Mouse (Mus musculus): ENCODE results near the gene Gm13889. TPM values are rescaled to one million over a fixed set of nuclear protein-coding genes. Genes with fewer than 3 reads are reported as not detected.

Gene Gm13889
- polyA plus RNA-seq, 1 experiment from 2014 or later, result 4.6 TPM

DNA sequence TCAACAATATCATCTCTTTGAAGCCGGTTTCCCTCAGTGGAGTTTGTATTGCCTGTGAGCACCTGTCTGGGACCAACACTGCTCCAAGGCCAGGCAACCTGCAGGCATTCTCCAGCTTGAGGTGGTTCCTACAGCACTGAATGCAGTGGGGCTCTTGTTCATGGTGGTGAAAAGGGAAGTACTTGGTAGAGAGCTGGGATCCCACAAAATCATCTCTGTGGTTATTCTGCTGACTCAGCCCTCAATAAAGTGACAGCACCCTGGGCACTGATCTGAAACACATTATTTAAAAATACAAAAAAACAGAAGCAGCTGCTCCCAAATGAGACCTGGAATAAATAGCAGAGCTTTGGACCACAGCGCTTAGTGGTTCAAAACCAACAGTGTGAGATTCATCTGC is 31.4 kb upstream of the Gm13889 start:
- ATAC-seq (replicated peaks; ENCODE audit: insufficient number of reproducible peaks, low FRiP score, low TSS enrichment, low read depth), result no peak
- H3K27ac ChIP-seq (replicated peaks; ENCODE audit: low read depth, low read length), result no peak overlapping the region
- no peaks in the 10 kb centered on the region; the same call in 1 of the 2 replicates for H3K36me3 ChIP-seq (replicated peaks; ENCODE audit: control insufficient read depth, insufficient read depth, low read depth, low read length)
- H3K4me3 ChIP-seq (ENCODE audit: low read depth, low read length), result no peak overlapping the region
- 92% methylated on average over 2 of the region's 2 CpGs for WGBS
- H3K9ac ChIP-seq (replicated peaks; ENCODE audit: low read length), result no peak overlapping the region
- DNase-seq (ENCODE audit: low spot score), result no peak
- H3K4me1 ChIP-seq (ENCODE audit: control insufficient read depth, insufficient read depth, low read length), result no peaks in the 10 kb centered on the region
- H3K4me2 ChIP-seq (ENCODE audit: low read depth, low read length), result no peak overlapping the region
- no peaks in the 10 kb centered on the region for H3K9me3 ChIP-seq (replicated peaks; ENCODE audit: control insufficient read depth, low read length)
- H3K27me3 ChIP-seq (ENCODE audit: control insufficient read depth, insufficient read depth, low read length), result no peaks in the 10 kb centered on the region

DNA sequence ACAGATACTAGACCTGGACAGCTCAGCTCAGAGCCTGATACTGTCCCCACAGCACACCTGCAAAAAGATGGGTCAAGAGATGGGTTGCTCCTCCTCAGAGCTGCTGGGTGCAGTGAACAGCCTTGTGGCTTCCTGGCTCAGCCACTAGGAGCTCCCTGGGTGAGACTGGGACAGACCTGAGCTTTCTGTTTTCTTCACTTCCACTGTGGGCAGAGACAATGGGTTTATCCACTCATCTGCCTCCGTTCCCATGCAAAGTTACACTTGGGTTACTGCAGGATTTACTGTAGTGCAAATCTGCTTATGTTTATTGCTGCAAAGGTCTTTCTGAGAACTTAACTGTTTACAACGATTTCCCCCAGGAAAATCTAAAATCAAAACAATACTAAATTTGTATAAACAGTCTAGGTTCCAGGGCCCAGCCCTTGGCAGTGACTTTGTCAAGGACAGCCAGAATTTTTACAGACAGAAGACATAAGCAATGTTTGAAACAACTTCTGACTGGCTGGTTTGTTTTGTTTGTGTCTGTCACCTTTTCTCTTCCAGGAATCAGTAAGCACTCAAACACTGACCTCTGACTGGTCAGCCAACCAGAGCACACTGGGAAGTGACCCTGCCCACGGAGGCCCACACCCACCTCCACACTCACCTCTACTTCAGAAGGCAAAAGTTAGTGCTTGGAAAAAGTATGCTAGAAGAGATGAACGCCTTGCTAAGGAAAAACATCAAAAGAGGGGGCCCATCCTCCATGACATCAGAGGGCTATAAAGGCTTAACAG is 25.6 kb upstream of the Gm13889 start:
- 77% methylated on average over 4 of the region's 4 CpGs for WGBS
- no peaks in the 10 kb centered on the region for H3K9me3 ChIP-seq (replicated peaks; ENCODE audit: control insufficient read depth, low read length)
- no peak overlapping the region for H3K27ac ChIP-seq (replicated peaks; ENCODE audit: low read depth, low read length)
- no peaks in the 10 kb centered on the region for H3K27me3 ChIP-seq (ENCODE audit: control insufficient read depth, insufficient read depth, low read length)
- no peaks in the 10 kb centered on the region; the same call in 1 of the 2 replicates for H3K36me3 ChIP-seq (replicated peaks; ENCODE audit: control insufficient read depth, insufficient read depth, low read depth, low read length)
- ATAC-seq (replicated peaks; ENCODE audit: insufficient number of reproducible peaks, low FRiP score, low TSS enrichment, low read depth), result no peak
- no peak overlapping the region for H3K4me2 ChIP-seq (ENCODE audit: low read depth, low read length)
- H3K9ac ChIP-seq (replicated peaks; ENCODE audit: low read length), result no peak overlapping the region
- no peak overlapping the region for H3K4me3 ChIP-seq (ENCODE audit: low read depth, low read length)
- no peaks in the 10 kb centered on the region for H3K4me1 ChIP-seq (ENCODE audit: control insufficient read depth, insufficient read depth, low read length)
- DNase-seq (ENCODE audit: low spot score), result no peak

DNA sequence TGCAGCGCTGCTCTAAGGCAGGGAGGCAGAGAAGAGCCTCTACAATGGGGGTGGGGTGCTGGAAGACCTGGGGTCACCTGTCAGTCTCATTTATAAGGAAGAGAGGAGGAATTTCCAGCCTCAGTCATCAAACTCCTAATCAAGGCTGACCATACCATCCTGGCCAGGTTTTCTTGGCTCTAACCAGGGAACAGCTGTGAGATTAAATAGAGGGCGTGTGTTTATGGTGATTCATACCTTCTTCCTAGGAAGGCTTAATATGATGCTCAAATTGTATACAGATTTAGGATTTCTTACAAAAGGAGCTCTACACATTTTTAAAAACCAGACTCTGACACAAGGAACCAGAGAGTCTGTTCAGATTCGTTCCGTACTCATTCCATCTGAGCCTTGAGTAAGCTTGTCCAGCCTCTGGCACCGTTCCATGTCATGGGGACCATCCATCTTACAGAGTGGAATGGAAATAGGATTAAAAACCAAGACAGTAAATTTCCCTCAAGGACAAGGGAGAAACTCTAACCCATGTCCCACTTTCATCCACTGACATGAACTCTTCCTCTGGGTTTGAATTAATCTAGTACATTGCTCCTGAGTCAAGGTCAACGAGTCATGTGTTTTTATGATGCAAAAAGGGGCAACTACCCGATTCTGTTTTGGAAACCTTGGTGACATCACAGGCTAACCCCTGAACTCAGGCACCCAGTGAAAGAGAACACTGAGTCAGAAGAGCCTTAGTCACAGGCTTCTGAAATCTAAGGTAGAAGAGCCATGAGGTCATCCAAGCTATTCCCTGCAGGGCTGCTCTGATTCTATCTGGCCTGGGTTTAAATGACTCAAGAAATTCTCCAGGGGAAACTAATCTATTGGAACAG is 22.5 kb upstream of the Gm13889 start:
- Histone ChIP-seq H3K27ac (replicated peaks; ENCODE audit: low read depth, low read length) (no peak overlapping the region), H3K9me3 (replicated peaks; ENCODE audit: control insufficient read depth, low read length) (no peaks in the 10 kb centered on the region), H3K36me3 (replicated peaks; ENCODE audit: control insufficient read depth, insufficient read depth, low read depth, low read length) (no peaks in the 10 kb centered on the region; the same call in 1 of the 2 replicates), H3K4me3 (ENCODE audit: low read depth, low read length) (no peak overlapping the region), H3K4me2 (ENCODE audit: low read depth, low read length) (no peak overlapping the region), H3K4me1 (ENCODE audit: control insufficient read depth, insufficient read depth, low read length) (no peaks in the 10 kb centered on the region; the same call in 1 of the 2 replicates), H3K9ac (replicated peaks; ENCODE audit: low read length) (no peak overlapping the region), H3K27me3 (ENCODE audit: control insufficient read depth, insufficient read depth, low read length) (no peaks in the 10 kb centered on the region)
- 90% methylated on average over 7 of the region's 7 CpGs for WGBS
- ATAC-seq (replicated peaks; ENCODE audit: insufficient number of reproducible peaks, low FRiP score, low TSS enrichment, low read depth), result no peak
- DNase-seq (ENCODE audit: low spot score), result no peak

DNA sequence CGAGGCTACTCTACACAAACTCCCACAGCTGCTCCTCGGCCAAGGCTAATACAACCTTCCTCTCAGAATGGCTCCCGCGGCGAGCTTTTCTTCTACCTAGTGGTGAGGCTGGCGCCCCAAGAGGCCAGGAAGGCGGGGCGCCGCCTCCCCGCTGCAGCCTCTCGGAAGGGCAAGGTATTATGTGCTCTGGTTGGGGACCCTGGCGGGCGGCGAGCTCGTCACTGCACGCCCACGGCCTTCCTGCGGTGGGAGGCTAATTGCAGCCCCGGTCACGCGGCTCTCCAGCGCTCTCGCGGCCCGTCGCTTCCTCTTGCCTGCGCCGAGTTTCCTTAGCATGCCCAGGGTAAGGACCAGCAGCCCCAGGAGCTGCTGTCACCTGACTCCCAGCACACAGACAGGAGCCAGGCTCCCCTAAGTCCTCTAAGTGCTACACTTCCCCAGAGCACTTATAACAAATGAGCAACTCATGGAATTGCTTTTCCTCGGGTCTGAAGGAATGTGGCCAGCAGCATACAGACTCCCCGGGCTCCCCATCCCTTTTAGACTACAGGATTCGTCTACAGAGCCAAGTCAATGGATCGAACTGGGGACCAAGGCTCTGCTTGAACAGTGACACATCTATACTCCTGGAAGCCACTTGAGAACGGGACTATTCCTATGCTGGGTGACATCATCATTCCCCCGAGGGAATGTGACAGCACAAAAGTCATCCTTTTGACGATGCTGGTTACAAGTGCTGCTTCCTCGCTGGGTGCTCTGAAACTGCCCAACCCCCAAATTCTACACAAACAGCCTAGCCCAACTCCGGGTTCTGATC is 19.6 kb upstream of the Gm13889 start:
- H3K27me3 ChIP-seq (ENCODE audit: control insufficient read depth, insufficient read depth, low read length), result no peaks in the 10 kb centered on the region
- peak; percentile 79 for ATAC-seq (replicated peaks; ENCODE audit: insufficient number of reproducible peaks, low FRiP score, low TSS enrichment, low read depth)
- H3K4me3 ChIP-seq (ENCODE audit: low read depth, low read length), result peak overlapping the region; percentile 30
- DNase-seq (ENCODE audit: low spot score), result peak; percentile 79
- WGBS, result 2% methylated on average over 36 of the region's 37 CpGs
- H3K36me3 ChIP-seq (replicated peaks; ENCODE audit: control insufficient read depth, insufficient read depth, low read depth, low read length), result no peaks in the 10 kb centered on the region; the same call in 1 of the 2 replicates
- no peaks in the 10 kb centered on the region for H3K9me3 ChIP-seq (replicated peaks; ENCODE audit: control insufficient read depth, low read length)
- H3K4me1 ChIP-seq (ENCODE audit: control insufficient read depth, insufficient read depth, low read length), result no peaks in the 10 kb centered on the region; the same call in 1 of the 2 replicates
- peak overlapping the region; percentile 85 for H3K4me2 ChIP-seq (ENCODE audit: low read depth, low read length)
- peak overlapping the region; percentile 50 for H3K9ac ChIP-seq (replicated peaks; ENCODE audit: low read length)
- peak overlapping the region; percentile 43 for H3K27ac ChIP-seq (replicated peaks; ENCODE audit: low read depth, low read length)

DNA sequence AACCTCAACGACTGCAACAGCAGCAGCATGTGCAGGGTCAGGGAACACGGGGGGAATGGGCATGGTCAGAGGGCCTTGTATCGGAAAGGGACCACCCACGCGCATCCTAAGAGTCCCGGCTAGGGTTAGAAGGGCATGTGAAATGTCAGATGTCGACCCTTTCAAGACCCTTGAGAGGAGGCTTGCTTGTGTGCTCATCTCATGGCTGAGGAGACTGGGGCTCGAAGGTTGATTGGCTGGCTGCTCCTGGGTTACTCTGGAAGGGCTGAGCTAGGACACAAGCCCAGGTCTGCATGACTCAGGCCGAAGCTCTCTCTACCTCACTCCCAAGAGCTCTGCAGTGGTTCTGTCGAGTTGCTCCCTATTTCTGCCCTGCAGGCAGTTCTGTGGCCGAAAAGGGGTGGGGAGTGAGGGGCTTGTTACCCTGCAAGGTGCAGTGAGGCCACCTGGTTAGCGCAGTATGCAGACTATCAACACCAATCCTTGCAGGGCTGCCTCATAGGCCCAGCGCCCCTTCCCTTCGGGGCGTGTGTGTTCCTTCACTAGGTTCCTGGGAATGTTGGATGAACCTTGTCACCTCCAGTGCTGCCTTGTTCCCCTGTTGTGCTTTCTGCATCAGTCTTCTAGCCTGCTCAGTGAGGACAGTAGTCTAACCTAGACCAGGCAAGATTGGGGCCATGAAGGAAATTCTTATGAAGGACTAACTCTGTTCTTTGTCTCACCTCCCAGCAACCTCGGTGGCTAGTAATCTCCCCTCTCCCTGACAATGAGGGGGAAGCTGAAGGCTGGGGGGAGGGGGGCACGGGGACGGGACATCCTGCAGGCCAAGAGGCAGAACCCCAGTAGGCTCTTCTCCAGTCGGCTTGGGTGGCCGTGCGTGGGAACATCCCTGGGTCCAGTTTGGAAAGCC is 18.8 kb upstream of the Gm13889 start:
- peak overlapping the region; percentile 50 for H3K9ac ChIP-seq (replicated peaks; ENCODE audit: low read length)
- peak; percentile 8 for ATAC-seq (replicated peaks; ENCODE audit: insufficient number of reproducible peaks, low FRiP score, low TSS enrichment, low read depth)
- no peaks in the 10 kb centered on the region; the same call in 1 of the 2 replicates for H3K4me1 ChIP-seq (ENCODE audit: control insufficient read depth, insufficient read depth, low read length)
- no peaks in the 10 kb centered on the region for H3K27me3 ChIP-seq (ENCODE audit: control insufficient read depth, insufficient read depth, low read length)
- no peaks in the 10 kb centered on the region; the same call in 1 of the 2 replicates for H3K36me3 ChIP-seq (replicated peaks; ENCODE audit: control insufficient read depth, insufficient read depth, low read depth, low read length)
- WGBS, result 12% methylated on average over 21 of the region's 21 CpGs
- H3K4me3 ChIP-seq (ENCODE audit: low read depth, low read length), result peak overlapping the region; percentile 30
- peak overlapping the region; percentile 43 for H3K27ac ChIP-seq (replicated peaks; ENCODE audit: low read depth, low read length)
- peak; percentile 21 for DNase-seq (ENCODE audit: low spot score)
- H3K9me3 ChIP-seq (replicated peaks; ENCODE audit: control insufficient read depth, low read length), result no peaks in the 10 kb centered on the region
- peak overlapping the region; percentile 85 for H3K4me2 ChIP-seq (ENCODE audit: low read depth, low read length)

DNA sequence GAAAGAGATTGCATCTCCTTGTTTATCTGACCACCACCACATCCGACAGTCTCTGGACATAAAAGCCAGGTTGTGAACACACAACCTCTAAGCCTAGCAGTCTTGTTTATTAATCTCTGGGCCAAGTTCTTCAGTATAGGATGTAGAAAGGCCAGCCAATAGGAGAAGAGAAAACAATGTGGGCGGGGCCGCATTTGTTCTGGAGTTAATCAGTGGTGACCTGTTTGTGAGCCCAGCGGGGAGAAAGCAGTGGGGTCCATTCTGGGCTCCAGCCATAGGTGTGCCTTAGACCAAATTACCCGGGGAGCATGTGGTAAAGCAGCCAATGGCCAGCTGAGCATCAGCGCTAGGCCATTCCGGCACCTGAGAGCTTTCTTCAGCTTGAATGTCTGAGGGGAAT is 18.0 kb upstream of the Gm13889 start:
- WGBS, result 39% methylated on average over 7 of the region's 7 CpGs
- DNase-seq (ENCODE audit: low spot score) (peak; percentile 38), ATAC-seq (replicated peaks; ENCODE audit: insufficient number of reproducible peaks, low FRiP score, low TSS enrichment, low read depth) (no peak)
- Histone ChIP-seq H3K9me3 (replicated peaks; ENCODE audit: control insufficient read depth, low read length) (no peaks in the 10 kb centered on the region), H3K9ac (replicated peaks; ENCODE audit: low read length) (no peak overlapping the region), H3K4me1 (ENCODE audit: control insufficient read depth, insufficient read depth, low read length) (no peaks in the 10 kb centered on the region; the same call in 1 of the 2 replicates), H3K27ac (replicated peaks; ENCODE audit: low read depth, low read length) (no peak overlapping the region), H3K27me3 (ENCODE audit: control insufficient read depth, insufficient read depth, low read length) (no peaks in the 10 kb centered on the region), H3K4me3 (ENCODE audit: low read depth, low read length) (no peak overlapping the region), H3K36me3 (replicated peaks; ENCODE audit: control insufficient read depth, insufficient read depth, low read depth, low read length) (no peaks in the 10 kb centered on the region; the same call in 1 of the 2 replicates), H3K4me2 (ENCODE audit: low read depth, low read length) (no peak overlapping the region)

DNA sequence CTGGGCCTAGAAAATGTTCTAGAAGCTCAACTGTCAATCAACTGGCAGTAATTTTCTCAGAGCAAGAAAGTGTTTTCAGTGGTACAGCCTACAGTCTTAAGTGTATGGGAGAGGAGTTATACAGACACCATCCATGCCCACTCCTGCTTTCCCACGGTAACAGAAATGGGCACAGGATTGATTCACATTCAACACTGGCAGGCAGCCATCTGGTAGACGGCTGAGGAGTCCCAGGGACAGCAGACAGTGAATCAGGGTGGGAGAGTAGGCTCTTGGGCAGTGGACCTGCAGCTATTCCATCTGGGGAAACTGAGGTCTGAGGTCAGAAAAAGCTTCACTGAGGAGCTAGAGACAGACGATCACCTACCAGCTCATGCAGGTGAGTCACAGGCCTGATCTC is 14.6 kb upstream of the Gm13889 start:
- Histone ChIP-seq H3K27ac (replicated peaks; ENCODE audit: low read depth, low read length) (no peak overlapping the region), H3K4me2 (ENCODE audit: low read depth, low read length) (no peak overlapping the region), H3K27me3 (ENCODE audit: control insufficient read depth, insufficient read depth, low read length) (no peaks in the 10 kb centered on the region), H3K9ac (replicated peaks; ENCODE audit: low read length) (no peak overlapping the region), H3K4me3 (ENCODE audit: low read depth, low read length) (no peak overlapping the region), H3K4me1 (ENCODE audit: control insufficient read depth, insufficient read depth, low read length) (no peaks in the 10 kb centered on the region; the same call in 1 of the 2 replicates), H3K36me3 (replicated peaks; ENCODE audit: control insufficient read depth, insufficient read depth, low read depth, low read length) (no peaks in the 10 kb centered on the region), H3K9me3 (replicated peaks; ENCODE audit: control insufficient read depth, low read length) (no peaks in the 10 kb centered on the region)
- DNase-seq (ENCODE audit: low spot score) (no peak), ATAC-seq (replicated peaks; ENCODE audit: insufficient number of reproducible peaks, low FRiP score, low TSS enrichment, low read depth) (no peak)
- 81% methylated on average over 3 of the region's 3 CpGs for WGBS

All from embryonic facial prominence, embryonic 11.5 days (tissue).